Mouse (Mus musculus) kidney, postnatal 36 days (tissue): ENCODE data around the gene Gosr2.

ENCODE experiments used
- DNase-seq, 2 experiments: peaks; one replicate each; pipeline ENCODE4 v3.0.0; 2021 to 2022; ENCODE audit warnings: mixed read lengths in 2 of 2

The Gosr2 gene

GRCm38 (mm10) chr11:103645731-103646130 is 52.0 kb downstream of the Gosr2 start:
- DNase-seq, result no peak

- no peak for DNase-seq
Observed at GRCm38 (mm10) chr11:103643211-103643610, 54.5 kb downstream of the Gosr2 start.

GRCm38 (mm10) chr11:103639407-103639946 is 58.2 kb downstream of the Gosr2 start:
- peak; percentile 47 to 73 for DNase-seq

GRCm38 (mm10) chr11:103638790-103639189 is 58.9 kb downstream of the Gosr2 start, which contains the start of gene Lyzl6:
Lyzl6 (minus strand) TSS chr11:103638890.
- DNase-seq, result no peak

GRCm38 (mm10) chr11:103636261-103636660 is 61.4 kb downstream of the Gosr2 start:
- DNase-seq, result no peak

- DNase-seq, result no peak
Observed at GRCm38 (mm10) chr11:103635481-103635880, 62.2 kb downstream of the Gosr2 start.

GRCm38 (mm10) chr11:103634806-103635205 is 62.9 kb downstream of the Gosr2 start:
- DNase-seq, result no peak

GRCm38 (mm10) chr11:103627453-103627852 is 70.2 kb downstream of the Gosr2 start:
- DNase-seq, result no peak
